ENCODE assay signal across 22 mouse cellular contexts in the genomic region with DNA sequence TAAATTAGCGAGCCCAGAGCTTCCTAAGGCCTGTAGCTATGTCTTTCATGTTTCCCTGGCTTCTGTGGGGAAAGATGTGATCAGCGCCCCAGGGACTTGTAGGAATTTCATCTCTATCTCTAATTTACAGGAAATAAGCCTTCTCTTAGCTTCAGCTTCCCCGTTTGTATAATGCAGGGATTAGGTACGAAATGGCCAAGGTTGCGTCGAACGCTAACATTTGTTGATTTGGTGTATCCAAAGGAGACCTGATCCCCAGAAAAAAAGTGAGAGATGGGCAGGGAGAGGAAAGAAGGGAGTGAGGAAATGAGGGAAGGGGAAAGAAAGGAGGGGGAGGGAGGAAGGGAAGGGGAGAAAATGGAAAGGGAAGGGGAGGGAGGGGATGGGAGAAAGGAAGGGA. TPM values are rescaled to one million over a fixed set of nuclear protein-coding genes. Genes with fewer than 3 reads are reported as not detected.
A peak's percentile ranks its signal among the peaks of the same experiment; 100 is the strongest.
DNase-seq lines count a peak whose midpoint lies in the region; ATAC-seq and TF ChIP-seq lines count a peak whose summit lies in the region.
"Had no signal": no experiment of that assay in that cellular context is flagged by ENCODE, and none has a peak within 500 bp of the region (broad histone marks: within the 10 kb centered on the region; RNA-seq: fewer than 3 reads in every experiment).

No protein-coding gene starts in this region.

- no peaks in the 10 kb centered on the region for H3K27me3 ChIP-seq in heart, embryonic 12.5 days (replicated peaks)
- no peaks in the 10 kb centered on the region for H3K27me3 ChIP-seq in heart, postnatal 0 days (ENCODE audit: control insufficient read depth, insufficient read depth, low read length)
- no peaks in the 10 kb centered on the region for H3K27me3 ChIP-seq in heart, embryonic 11.5 days (ENCODE audit: control insufficient read depth, insufficient read depth, low read length)
- H3K27me3 ChIP-seq: embryonic facial prominence, embryonic 13.5 days; forebrain, embryonic 15.5 days; hindbrain, embryonic 12.5 days; limb, embryonic 15.5 days; liver, embryonic 13.5 days; megakaryocyte, embryonic 14.5 days; midbrain, embryonic 12.5 days; neural tube, embryonic 13.5 days had no signal

- H3K9ac ChIP-seq in heart, embryonic 12.5 days, result no peak overlapping the region
- H3K9ac ChIP-seq in heart, postnatal 0 days (replicated peaks; ENCODE audit: low read depth, low read length), result no peak overlapping the region
- no peak overlapping the region for H3K9ac ChIP-seq in heart, embryonic 11.5 days (ENCODE audit: low read depth, low read length)
- H3K9ac ChIP-seq: embryonic facial prominence, embryonic 13.5 days; forebrain, embryonic 15.5 days; hindbrain, embryonic 12.5 days; limb, embryonic 15.5 days; liver, embryonic 13.5 days; midbrain, embryonic 12.5 days; neural tube, embryonic 13.5 days had no signal

- H3K27ac ChIP-seq in heart, embryonic 12.5 days (ENCODE audit: poor library complexity, severe bottlenecking), result 0 out of 2 replicates have a peak overlapping the region, but pooled peaks have one; percentile 38
- peak overlapping the region; percentile 25; the same call in 1 of the 2 replicates for H3K27ac ChIP-seq in heart, postnatal 0 days (ENCODE audit: low read depth)
- H3K27ac ChIP-seq in heart, embryonic 11.5 days (ENCODE audit: low read depth, low read length), result no peak overlapping the region
- H3K27ac ChIP-seq: embryonic facial prominence, embryonic 13.5 days; forebrain, embryonic 10.5 days; forebrain, embryonic 15.5 days; hindbrain, embryonic 12.5 days; kidney, postnatal 0 days; limb, embryonic 10.5 days; limb, embryonic 15.5 days; liver, embryonic 13.5 days; midbrain, embryonic 12.5 days; neural tube, embryonic 13.5 days had no signal

- no peak overlapping the region for H3K4me3 ChIP-seq in heart, embryonic 12.5 days
- no peak overlapping the region for H3K4me3 ChIP-seq in heart, postnatal 0 days (ENCODE audit: low read depth, low read length)
- no peak overlapping the region for H3K4me3 ChIP-seq in heart, embryonic 11.5 days (ENCODE audit: low read depth, low read length)
- H3K4me3 ChIP-seq: embryonic facial prominence, embryonic 13.5 days; forebrain, embryonic 10.5 days; forebrain, embryonic 15.5 days; hindbrain, embryonic 12.5 days; limb, embryonic 10.5 days; limb, embryonic 15.5 days; liver, embryonic 13.5 days; megakaryocyte, embryonic 14.5 days; midbrain, embryonic 12.5 days; neural tube, embryonic 13.5 days had no signal

- 88% methylated on average over 7 of the region's 7 CpGs for WGBS in heart, embryonic 12.5 days
- WGBS in heart, postnatal 0 days, result 83% methylated on average over 7 of the region's 7 CpGs
- WGBS in heart, embryonic 11.5 days (ENCODE audit: insufficient replicate concordance), result 87% methylated on average over 7 of the region's 7 CpGs

- no peak overlapping the region for H3K4me2 ChIP-seq in heart, embryonic 12.5 days
- H3K4me2 ChIP-seq in heart, postnatal 0 days (ENCODE audit: low read depth, low read length), result no peak overlapping the region
- H3K4me2 ChIP-seq in heart, embryonic 11.5 days, result no peak overlapping the region
- H3K4me2 ChIP-seq: embryonic facial prominence, embryonic 13.5 days; forebrain, embryonic 15.5 days; hindbrain, embryonic 12.5 days; limb, embryonic 15.5 days; liver, embryonic 13.5 days; midbrain, embryonic 12.5 days; neural tube, embryonic 13.5 days had no signal

- no peak for TF ChIP-seq EP300 in heart, postnatal 0 days (IDR thresholded peaks at IDR 0.05; ENCODE audit: low read depth)

- TF ChIP-seq CTCF in heart, postnatal 0 days (IDR thresholded peaks at IDR 0.05; ENCODE audit: low read depth), result no peak

- 0 out of 2 replicates have a peak, but pooled peaks cover 5% of the 10 kb centered on the region for H3K4me1 ChIP-seq in heart, embryonic 12.5 days (replicated peaks)
- no peaks in the 10 kb centered on the region; the same call in 1 of the 2 replicates for H3K4me1 ChIP-seq in heart, postnatal 0 days (ENCODE audit: control insufficient read depth, insufficient read depth)
- no peaks in the 10 kb centered on the region for H3K4me1 ChIP-seq in heart, embryonic 11.5 days (ENCODE audit: control insufficient read depth, insufficient read depth, low read length)
- H3K4me1 ChIP-seq: embryonic facial prominence, embryonic 13.5 days; forebrain, embryonic 10.5 days; forebrain, embryonic 15.5 days; hindbrain, embryonic 12.5 days; limb, embryonic 10.5 days; limb, embryonic 15.5 days; liver, embryonic 13.5 days; midbrain, embryonic 12.5 days; neural tube, embryonic 13.5 days had no signal

- DNase-seq in heart, adult 8-10 months (ENCODE audit: low spot score), result no peak
- DNase-seq in heart, postnatal 0 days (ENCODE audit: low spot score), result no peak
- DNase-seq in cerebellum, adult 9-10 months, result peak; percentile 71
- DNase-seq in gastrocnemius, postnatal 25 days, result no peak
- DNase-seq in urinary bladder, adult 18-20 months (ENCODE audit: low spot score in 2 of 2), result no peak
- DNase-seq: liver, embryonic 13.5 days; thymus, adult 2 months; thymus, postnatal 36 days had no signal

- H3K9me3 ChIP-seq in heart, embryonic 12.5 days (replicated peaks), result no peaks in the 10 kb centered on the region
- no peaks in the 10 kb centered on the region for H3K9me3 ChIP-seq in heart, postnatal 0 days (replicated peaks; ENCODE audit: control insufficient read depth, low read length)
- H3K9me3 ChIP-seq in heart, embryonic 11.5 days (replicated peaks; ENCODE audit: control insufficient read depth, low read length), result no peaks in the 10 kb centered on the region
- H3K9me3 ChIP-seq: embryonic facial prominence, embryonic 13.5 days; forebrain, embryonic 15.5 days; hindbrain, embryonic 12.5 days; limb, embryonic 10.5 days; limb, embryonic 15.5 days; liver, embryonic 13.5 days; midbrain, embryonic 12.5 days; neural tube, embryonic 13.5 days had no signal

- H3K36me3 ChIP-seq in heart, embryonic 12.5 days, result no peaks in the 10 kb centered on the region
- no peaks in the 10 kb centered on the region for H3K36me3 ChIP-seq in heart, postnatal 0 days (replicated peaks; ENCODE audit: control insufficient read depth, insufficient read depth, low read length)
- no peaks in the 10 kb centered on the region for H3K36me3 ChIP-seq in heart, embryonic 11.5 days (ENCODE audit: control insufficient read depth, insufficient read depth, low read length)
- H3K36me3 ChIP-seq: embryonic facial prominence, embryonic 13.5 days; forebrain, embryonic 10.5 days; forebrain, embryonic 15.5 days; hindbrain, embryonic 12.5 days; limb, embryonic 10.5 days; limb, embryonic 15.5 days; liver, embryonic 13.5 days; midbrain, embryonic 12.5 days; neural tube, embryonic 13.5 days had no signal

- ATAC-seq in heart, embryonic 12.5 days (ENCODE audit: insufficient number of reproducible peaks, low FRiP score), result no peak
- ATAC-seq in heart, postnatal 0 days (ENCODE audit: insufficient read depth, low read depth), result no peak
- ATAC-seq in heart, embryonic 11.5 days (replicated peaks; ENCODE audit: insufficient number of reproducible peaks, low FRiP score, low TSS enrichment), result no peak
- ATAC-seq: CD4-positive, CD25-positive, alpha-beta regulatory T cell, adult 4 months; forebrain, embryonic 15.5 days; intestine, embryonic 16.5 days had no signal

RNA-seq across cellular contexts. Expression of gene Ywhaq, which starts 54.5 kb away (rescaled TPM):
- 558 and 566 TPM in 2 replicates for polyA plus RNA-seq in heart, embryonic 12.5 days (2016; fragmentation: Nextera tagmentation; extraction: Ambion mirVana)
- total RNA-seq in heart, adult 8-10 months (2022), result 10 to 100 TPM; 52.2 to 54.3 (median 53.1) TPM
- 158 and 165 TPM in 2 replicates for total RNA-seq in heart, postnatal 0 days (2014; rRNA removed; ENCODE audit: low replicate concordance)
- 224 and 234 TPM in 2 replicates for polyA plus RNA-seq in heart, postnatal 0 days (2015; fragmentation: Nextera tagmentation; extraction: Ambion mirVana)
- 608 and 623 TPM in 2 replicates for polyA plus RNA-seq in heart, embryonic 11.5 days (2014; fragmentation: Nextera tagmentation; extraction: Ambion mirVana)
- total RNA-seq in gastrocnemius, postnatal 25 days (2021), result 10 to 100 TPM; 28.6 to 36.6 TPM
